Mouse (Mus musculus) brain, embryonic 14.5 days (tissue): ENCODE data around the gene Mybphl.

Experiments used
- CTCF ChIP-seq: fragments of 200-500 bp; IDR thresholded peaks from 2 replicates; pipeline ENCODE4 v1.5.1; 2012; ENCODE audit warnings: inconsistent platforms, mild to moderate bottlenecking, moderate library complexity, borderline replicate concordance; ENCODE audit not compliant: insufficient read depth, insufficient read length; ENCODE audit errors: extremely low read depth
- POLR2A ChIP-seq: fragments of 200-500 bp; IDR thresholded peaks from 2 replicates; pipeline ENCODE4 v1.6.1; 2012; ENCODE audit warnings: mild to moderate bottlenecking, inconsistent platforms, borderline replicate concordance; ENCODE audit not compliant: poor library complexity, insufficient read depth, insufficient read length, severe bottlenecking; ENCODE audit errors: extremely low read depth

DNA sequence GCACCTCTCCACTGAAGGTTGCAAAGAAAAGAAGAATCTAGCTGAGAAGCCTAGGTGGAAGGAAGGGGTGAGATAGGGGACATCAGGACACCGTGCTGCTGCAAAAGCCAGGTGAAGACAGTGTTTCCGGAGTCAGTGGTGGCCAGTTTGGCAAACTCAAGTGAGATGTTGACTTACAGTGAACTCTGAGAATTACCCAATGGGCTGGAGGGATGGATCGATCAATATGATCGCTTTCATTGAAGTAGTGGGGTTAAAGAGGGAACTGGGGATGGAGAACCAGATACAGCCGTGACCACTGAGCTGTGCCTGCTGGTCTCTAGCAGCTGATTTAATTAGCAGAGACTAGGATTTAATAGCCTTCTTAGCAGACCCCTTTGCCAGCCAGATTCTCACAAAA, 27.8 kb upstream of the Mybphl start:
- TF ChIP-seq CTCF = no peak
- TF ChIP-seq POLR2A = no peak
